Mouse (Mus musculus) testis, adult 10 weeks (tissue): ENCODE measurements around the gene Gm3424. TPM values are rescaled to one million over a fixed set of nuclear protein-coding genes. Genes with fewer than 3 reads are reported as not detected.

Experiments used
- polyA plus RNA-seq: library from polyadenylated mRNA; stranded (reverse); fragments of 350-450 nt; fragmentation: Illumina TruSeq; extraction: RNeasy Lipid Tissue Mini Kit (QIAGEN cat#74804); gene quantifications from one replicate; pipeline ENCODE4 v1.2.3, GENCODE M21; 2014; ENCODE audit warnings: low read depth, low replicate concordance

Gm3424 gene
- polyA plus RNA-seq, result 10.4 TPM

DNA sequence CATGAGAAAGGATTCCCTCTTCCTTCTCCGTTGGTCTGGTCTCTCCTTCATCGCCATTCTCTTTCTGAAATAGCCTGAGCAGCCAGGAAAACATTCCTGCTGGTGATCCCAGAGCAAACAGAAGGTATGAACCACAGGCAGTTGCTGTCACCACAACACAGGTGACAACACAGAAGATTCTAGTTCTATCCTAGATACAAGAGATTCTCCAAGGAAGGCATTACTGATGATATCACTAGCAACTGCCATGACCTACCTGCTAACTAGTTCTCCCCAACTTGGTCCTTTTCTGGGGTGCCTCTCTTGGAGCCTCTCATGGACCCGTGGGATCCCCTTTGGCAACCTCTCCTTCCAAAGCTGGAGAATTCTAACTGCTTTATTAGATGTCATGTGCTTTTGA, at the start of gene Gm3424:
Gene Gm3424, minus strand, starts transcription at position 101 of the 400 bp plus-strand sequence.

GRCm38 (mm10) chr14:5807882-5808281, 22.2 kb downstream of the Gm3424 start, which contains the start of gene Gm3383:
Gene Gm3383 (minus strand): TSS chr14:5807982.

Other genes starting within 250 kb of the Gm3424 start
- 4.2 TPM for gene Gm8265, start 197.3 kb downstream of the Gm3424 start, polyA plus RNA-seq
- gene Gm9603, start 142.9 kb downstream of the Gm3424 start, polyA plus RNA-seq, result 4.6 TPM
- gene Gm3373, start 88.8 kb downstream of the Gm3424 start, polyA plus RNA-seq, result 1.8 TPM
- 3.5 TPM for gene Gm3383, start 22.3 kb downstream of the Gm3424 start, polyA plus RNA-seq
- gene Gm8237, start 50.1 kb upstream of the Gm3424 start, polyA plus RNA-seq, result 3.7 TPM
- 2.5 TPM for gene Gm3248, start 131.4 kb upstream of the Gm3424 start, polyA plus RNA-seq
- gene Gm3453, start 148.8 kb upstream of the Gm3424 start, polyA plus RNA-seq, result 25.0 TPM
- gene Gm6337, start 227.9 kb upstream of the Gm3424 start, polyA plus RNA-seq, result 2.8 TPM